Mouse (Mus musculus) heart, postnatal 4 days (tissue): ENCODE data around the gene Pcgf2. TPM values are rescaled to one million over a fixed set of nuclear protein-coding genes. Genes with fewer than 3 reads are reported as not detected.
A peak's percentile ranks its signal among the peaks of the same experiment; 100 is the strongest.
"Not testable (repeated sequence)": the region's sequence is repeated elsewhere in the genome, so short reads cannot be mapped to it uniquely, and the experiment has no call there.

ENCODE experiments used
- DNase-seq: peaks from one replicate; pipeline ENCODE4 v3.0.0; 2021
- microRNA-seq, 2 experiments: library from miRNA; unstranded; fragments of <30 nt; microRNA quantifications; one replicate each; pipeline ENCODE4 v1.2.0; 2021 to 2022
- total RNA-seq, 2 experiments: library from RNA; stranded (reverse); gene quantifications; 2 replicates each; pipeline ENCODE4 v1.2.3; 2021

Pcgf2 gene
- total RNA-seq, 2 experiments from 2014 or later, result 31.3 to 31.8 TPM

GRCm38 (mm10) chr11:97650341-97650740 lies 50.0 kb downstream of the Pcgf2 start:
- no peak for DNase-seq

- not testable (repeated sequence) for DNase-seq
Measured at GRCm38 (mm10) chr11:97648541-97648940, 51.8 kb downstream of the Pcgf2 start.

- DNase-seq, result peak; percentile 79
Measured at GRCm38 (mm10) chr11:97644834-97645233, 55.5 kb downstream of the Pcgf2 start.

- DNase-seq, result no peak
Measured at GRCm38 (mm10) chr11:97643380-97644055, 56.8 kb downstream of the Pcgf2 start.

- no peak for DNase-seq
Measured at GRCm38 (mm10) chr11:97642746-97643145, 57.6 kb downstream of the Pcgf2 start.

- no peak for DNase-seq
Measured at GRCm38 (mm10) chr11:97641668-97642067, 58.6 kb downstream of the Pcgf2 start.

Small RNA genes lying within 50 kb of the gene (microRNA-seq; reads per million reads assigned to microRNA genes)
- gene Gm24158 (0.35 to 0.61 reads per million in 2 experiments), gene Mir6927 (0.61 to 1.0 reads per million in 2 experiments), gene Mir8102 (0.20 to 0.69 reads per million in 2 experiments)

Other genes starting within 250 kb of the Pcgf2 start
- gene 4933428G20Rik, start 200.2 kb downstream of the Pcgf2 start, total RNA-seq, result not detected
- under 1 TPM; 0.12 to 0.23 TPM for gene Srcin1, start 124.3 kb downstream of the Pcgf2 start, total RNA-seq
- 1 to 10 TPM; 1.4 TPM for gene Epop, start 70.8 kb downstream of the Pcgf2 start, total RNA-seq
- gene Mllt6, start 37.1 kb downstream of the Pcgf2 start, total RNA-seq, result 10 to 100 TPM; 50.2 to 51.1 TPM
- gene Cisd3, start 14.7 kb downstream of the Pcgf2 start, total RNA-seq, result 10 to 100 TPM; 96.7 to 98.0 TPM
- 100 to 1,000 TPM; 186 to 196 TPM for gene Psmb3, start 2.9 kb upstream of the Pcgf2 start, total RNA-seq
- 10 to 100 TPM; 19.8 to 21.5 TPM for gene Pip4k2b, start 44.2 kb upstream of the Pcgf2 start, total RNA-seq
- 10 to 100 TPM; 10.8 to 11.7 TPM for gene Cwc25, start 66.1 kb upstream of the Pcgf2 start, total RNA-seq
- gene 1700001P01Rik, start 75.4 kb upstream of the Pcgf2 start, total RNA-seq, result under 1 TPM in 1 of 2 experiments, not detected in 1; 0.45 TPM
- gene Rpl23, start 81.9 kb upstream of the Pcgf2 start, total RNA-seq, result 100 to 1,000 TPM; 738 to 764 TPM
- 10 to 100 TPM; 73.3 to 74.4 TPM for gene Lasp1, start 98.5 kb upstream of the Pcgf2 start, total RNA-seq
- gene B230217C12Rik, start 140.3 kb upstream of the Pcgf2 start, total RNA-seq, result under 1 TPM; 0.77 to 0.79 TPM
- gene Fbxo47, start 183.7 kb upstream of the Pcgf2 start, total RNA-seq, result 1 to 10 TPM in 1 of 2 experiments, under 1 TPM in 1; 0.79 to 1.2 TPM